Mouse (Mus musculus): Measurements from ENCODE around the gene Slc17a4.

The Slc17a4 gene

DNA sequence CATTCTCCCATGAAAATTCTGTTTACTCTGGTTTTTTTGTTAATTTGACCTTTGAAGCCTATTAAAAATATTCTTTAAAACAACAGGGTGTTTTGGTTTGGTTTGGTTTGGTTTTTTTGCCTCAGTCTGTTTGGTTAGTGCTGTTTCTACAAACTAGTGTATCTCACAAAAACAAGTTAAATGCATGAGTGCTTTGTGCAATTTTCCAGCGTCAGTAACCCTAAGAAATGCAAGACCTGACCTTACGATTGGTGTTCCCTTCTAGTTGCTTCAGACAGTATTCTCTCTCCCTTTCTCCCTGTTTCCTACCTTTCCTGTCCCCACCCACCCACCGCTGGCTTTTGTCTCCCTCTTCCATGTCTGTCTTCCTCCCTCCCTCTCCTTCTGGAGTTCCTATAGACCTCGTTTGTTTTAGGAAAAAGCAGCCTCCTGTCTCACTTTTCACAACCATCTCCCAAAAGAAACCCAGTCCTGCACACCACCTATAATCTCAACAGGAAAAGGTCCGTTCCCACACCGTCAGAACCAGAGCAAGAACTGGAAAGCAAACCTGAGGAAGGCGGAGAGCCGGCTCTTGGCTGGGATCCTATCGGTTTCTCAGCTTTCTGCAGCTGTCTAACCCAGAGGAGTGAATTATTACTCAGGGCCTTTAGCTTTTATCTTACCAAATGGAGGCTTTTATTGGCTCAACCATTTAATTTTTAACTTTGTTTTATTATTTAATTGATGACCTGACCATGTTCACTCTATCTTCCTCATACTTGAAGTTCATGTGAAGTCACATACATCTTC lies at the start of gene Slc17a4:
Gene Slc17a4 (minus strand): TSS at position 634 of the 792 bp plus-strand sequence.
- DNase-seq, result no peak

DNA sequence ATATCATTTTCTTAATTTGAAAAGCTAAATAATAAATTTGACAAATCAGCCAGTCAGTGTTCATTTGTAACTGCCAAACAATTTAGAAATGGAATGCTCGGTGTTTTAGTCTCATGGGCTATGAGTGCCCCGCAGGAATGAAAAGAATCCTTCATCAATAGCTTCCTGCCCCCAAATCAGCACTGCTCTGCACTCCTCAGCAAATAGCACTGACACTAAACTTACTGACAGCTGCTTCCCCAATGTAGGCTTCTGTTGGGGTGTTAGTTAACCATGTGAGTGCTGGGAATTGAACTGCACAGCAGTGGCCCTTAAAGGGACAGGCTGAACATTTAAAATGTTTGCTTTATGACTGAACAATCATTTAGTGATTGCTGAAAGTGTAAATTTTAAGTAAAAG lies 45.0 kb upstream of the Slc17a4 start:
- no peak for DNase-seq

DNA sequence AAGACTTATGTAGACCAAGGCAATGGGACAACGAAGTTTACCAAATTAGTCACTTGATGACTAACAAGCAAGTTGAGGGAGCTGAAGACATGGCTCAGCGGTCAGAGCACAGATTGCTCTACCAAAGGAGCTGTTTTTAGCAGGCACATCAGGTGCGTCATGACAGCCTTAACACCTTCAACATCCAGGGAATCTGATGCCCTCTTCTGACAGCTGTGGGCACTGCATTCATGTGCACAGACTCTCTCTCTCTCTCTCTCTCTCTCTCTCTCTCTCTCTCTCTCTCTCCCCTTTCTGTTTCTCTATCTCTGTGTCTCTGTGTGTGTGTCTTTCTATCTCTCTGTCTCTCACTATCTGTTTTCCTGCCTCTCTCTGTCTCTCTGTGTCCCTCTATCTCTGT lies 36.1 kb upstream of the Slc17a4 start:
- DNase-seq, result peak; percentile 17 to 18

DNA sequence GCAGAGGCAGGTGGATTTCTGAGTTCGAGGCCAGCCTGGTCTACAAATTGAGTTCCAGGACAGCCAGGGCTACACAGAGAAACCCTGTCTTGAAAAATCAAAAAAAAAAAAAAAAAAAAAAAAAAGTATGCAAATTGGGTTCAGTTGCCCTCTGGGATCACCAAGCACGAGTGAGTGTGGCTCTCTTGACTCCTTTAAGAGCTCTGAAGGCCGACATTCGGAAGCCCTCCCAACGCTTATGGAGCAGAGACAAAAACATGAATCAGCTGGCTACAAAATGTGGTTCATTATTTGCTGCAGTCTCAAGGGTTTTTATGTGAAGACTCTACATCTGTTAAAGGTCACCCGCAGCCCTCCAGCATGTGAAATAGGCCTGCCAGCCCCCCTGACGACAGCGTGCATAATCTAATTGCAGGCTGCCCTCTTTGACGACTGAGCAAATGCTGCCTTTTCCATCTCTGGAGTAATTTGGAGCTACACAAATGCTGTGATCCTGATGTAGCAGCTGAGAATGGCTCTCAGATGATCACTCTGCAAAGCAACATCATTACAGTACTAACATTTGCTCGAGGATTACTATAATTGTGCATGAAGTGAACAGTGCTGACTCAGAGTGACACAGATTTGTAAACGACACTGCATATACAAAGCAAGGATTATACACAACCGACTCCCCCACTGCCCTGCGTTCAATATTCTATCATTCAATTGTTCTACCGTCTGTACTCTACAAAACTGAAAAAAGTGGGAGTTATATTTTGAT lies 34.9 kb upstream of the Slc17a4 start:
- DNase-seq, result no peak

DNA sequence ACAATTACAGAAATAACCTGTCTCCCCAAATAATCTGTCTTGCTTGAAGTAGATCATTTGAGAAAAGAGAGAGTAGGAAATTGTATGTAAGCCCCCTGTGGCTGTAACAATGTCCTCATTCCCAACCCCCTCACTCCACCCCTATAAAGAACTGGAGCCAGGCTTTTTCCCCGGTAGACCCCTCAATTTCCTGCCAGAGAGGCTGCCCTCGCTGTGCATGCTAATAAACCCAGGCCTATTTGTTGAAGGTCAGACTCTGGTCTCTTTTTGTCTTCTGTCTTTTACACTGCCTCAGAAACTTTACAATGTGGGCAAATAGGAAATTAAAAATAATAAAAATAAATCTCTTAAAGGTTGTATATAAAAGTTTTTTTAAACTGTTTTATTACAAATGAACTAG lies 31.4 kb upstream of the Slc17a4 start:
- DNase-seq, result no peak

DNA sequence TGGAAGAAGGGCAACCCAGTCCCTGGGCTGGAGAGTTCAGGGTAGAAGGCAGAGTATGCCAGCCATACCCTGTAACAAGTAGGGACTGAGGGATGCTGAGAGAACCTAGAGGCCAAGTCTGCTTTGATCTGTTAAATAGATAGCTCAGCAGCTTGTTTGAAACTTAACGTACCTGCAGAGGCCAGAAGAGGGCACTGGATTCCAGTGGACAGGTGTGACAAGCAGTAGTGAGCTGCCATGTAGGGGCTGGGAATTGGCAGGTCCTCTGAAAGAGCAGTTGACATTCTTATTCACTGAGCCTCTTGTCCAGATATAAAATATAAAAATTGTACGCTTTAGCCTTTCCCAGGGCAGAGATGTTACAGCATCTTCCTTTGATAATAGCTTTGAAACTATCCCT lies 28.1 kb upstream of the Slc17a4 start:
- no peak for DNase-seq

DNA sequence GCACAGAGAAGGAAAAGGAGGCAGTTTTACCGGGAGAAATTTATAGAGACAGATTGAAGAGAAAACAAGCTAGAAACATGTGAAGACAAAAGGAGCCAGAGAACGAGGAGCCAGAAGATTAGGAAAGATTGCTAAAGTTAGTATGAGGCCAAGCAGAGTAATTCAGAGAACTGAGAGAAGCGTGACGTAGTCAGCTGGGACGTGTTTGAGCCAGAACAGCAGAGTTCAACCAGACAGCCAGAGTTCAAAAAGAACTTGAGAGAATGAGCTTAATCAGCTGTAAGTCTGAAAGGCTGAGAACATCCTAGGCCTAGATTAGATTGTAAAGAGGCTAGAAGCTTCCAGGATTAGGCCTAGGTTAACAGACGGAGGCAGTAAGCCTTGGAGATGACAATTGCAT lies 25.5 kb upstream of the Slc17a4 start:
- DNase-seq, result no peak

DNA sequence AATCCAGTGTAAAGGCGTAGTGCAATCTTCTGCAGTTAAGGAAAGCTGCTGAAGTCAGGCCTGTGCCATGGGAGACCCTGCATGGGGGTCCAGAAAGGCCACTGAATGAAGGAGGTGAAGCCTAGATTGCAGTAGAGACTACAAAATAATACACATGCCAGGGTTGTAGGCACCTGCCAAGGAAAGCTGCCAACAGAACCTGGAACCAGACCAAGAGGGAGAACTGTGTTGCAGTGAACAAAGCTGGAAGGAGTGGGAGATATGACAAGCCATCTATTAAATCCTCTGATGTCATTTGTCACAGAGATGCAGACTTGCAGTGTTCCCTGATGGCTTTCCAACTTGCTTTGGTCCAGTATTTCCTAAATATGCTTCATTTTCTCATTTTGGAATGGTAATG lies 23.9 kb upstream of the Slc17a4 start:
- DNase-seq, result no peak

DNA sequence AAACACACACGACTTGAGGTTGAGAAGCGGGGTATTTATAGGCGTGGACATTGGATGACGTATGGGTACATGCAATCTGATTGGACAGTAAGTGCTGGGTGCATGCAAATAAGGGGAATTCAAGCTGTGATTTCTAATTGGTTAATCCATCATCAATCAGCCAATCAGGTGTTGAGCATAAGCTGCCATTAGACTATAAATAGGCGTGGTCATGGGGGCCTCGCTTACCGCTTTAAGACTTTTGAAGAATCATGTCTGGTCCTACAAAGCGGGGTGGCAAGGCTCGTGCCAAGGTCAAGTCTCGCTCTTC lies 19.4 kb upstream of the Slc17a4 start, which contains the start of gene Hist1h2aa:
Gene Hist1h2aa (plus strand): TSS at position 252 of the 310 bp plus-strand sequence.
- DNase-seq, result no peak

DNA sequence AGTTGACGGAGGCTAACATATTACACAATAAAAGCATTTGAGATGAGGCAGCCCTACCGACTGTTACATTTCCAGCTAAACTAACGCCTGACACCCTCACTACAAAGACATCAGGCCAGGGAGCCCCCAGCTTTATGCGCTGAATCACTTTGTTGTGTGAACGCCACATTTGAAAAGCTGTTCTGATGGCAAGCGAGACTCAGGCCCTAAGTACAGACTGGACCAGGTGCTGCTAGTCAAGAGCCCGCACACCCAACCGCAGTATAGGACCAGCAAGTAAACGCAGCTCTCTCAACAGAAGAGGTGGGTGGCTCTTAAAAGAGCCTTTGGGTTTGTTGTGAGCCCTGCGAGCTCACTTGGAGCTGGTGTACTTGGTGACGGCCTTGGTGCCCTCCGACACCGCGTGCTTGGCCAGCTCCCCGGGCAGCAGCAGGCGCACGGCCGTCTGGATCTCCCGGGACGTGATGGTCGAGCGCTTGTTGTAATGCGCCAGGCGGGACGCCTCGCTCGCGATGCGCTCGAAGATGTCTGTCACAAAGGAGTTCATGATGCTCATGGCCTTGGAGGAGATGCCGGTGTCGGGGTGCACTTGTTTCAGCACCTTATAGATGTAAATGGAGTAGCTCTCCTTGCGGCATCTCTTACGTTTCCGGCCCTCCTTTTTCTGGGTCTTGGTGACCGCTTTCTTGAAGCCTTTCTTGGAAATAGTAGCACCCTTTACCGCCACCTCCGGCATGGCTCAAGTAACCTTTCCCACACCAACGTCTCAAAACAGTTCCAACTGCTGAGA lies 18.8 kb upstream of the Slc17a4 start, which contains the start of gene Hist1h2ba:
Gene Hist1h2ba (minus strand): TSS at position 736 of the 790 bp plus-strand sequence.
- no peak for DNase-seq

DNA sequence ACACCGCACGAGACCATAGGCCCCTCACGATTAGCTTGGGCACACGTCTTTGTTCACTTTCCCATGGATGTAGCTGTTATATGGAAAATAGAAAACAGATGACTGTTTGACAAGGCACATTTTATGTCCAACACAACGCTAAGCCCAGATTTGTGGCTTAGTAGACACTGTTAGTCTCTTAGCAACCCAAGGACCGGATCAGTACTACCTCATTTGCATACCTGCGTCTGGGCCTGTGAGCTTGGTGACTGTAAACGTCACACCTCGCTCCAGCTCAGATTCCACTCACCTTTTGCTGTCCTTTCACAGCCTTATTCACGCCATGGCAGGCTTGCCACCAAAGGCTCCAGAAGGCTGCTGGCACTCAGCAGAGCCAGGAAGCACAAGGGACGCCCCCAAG lies 16.1 kb upstream of the Slc17a4 start:
- DNase-seq, result no peak

DNA sequence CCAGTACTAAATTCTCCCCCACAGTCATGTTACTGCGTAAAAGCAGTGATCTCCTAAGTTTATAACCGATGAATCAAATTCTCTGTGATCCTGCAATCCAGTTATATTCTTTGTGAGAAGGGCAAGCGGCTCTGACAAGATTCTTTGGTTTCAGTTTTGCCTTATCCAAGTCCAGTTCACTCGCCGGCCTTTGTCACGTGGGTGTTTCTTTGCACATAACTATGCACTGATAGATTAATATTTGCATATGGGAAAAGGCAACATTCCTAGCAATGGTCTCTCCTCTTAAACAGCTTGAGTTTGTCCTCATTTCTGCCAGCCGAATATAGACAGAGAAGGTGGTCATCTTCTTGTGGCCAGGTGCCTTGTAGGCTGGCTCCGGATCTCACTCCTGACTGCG lies 15.7 kb upstream of the Slc17a4 start:
- DNase-seq, result no peak

DNA sequence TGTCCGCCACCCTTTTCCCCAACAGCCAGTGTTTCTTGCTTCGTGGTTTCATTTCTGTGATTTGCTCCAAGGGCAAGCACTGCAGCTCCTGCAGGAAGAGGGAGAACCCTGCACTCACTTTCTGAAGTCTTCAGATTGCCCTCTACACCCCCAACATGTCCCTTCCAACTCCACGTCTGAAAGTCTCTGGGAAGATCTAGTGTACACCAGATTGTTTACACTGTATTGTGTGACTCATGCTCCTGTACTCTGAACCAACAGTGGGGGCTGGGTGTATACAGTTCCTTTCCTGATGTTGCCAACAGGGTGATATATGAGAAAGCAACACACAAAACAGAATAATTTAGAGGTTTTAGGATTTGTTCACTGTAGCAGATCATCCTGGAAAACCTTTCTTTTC lies 13.8 kb upstream of the Slc17a4 start:
- DNase-seq, result no peak

DNA sequence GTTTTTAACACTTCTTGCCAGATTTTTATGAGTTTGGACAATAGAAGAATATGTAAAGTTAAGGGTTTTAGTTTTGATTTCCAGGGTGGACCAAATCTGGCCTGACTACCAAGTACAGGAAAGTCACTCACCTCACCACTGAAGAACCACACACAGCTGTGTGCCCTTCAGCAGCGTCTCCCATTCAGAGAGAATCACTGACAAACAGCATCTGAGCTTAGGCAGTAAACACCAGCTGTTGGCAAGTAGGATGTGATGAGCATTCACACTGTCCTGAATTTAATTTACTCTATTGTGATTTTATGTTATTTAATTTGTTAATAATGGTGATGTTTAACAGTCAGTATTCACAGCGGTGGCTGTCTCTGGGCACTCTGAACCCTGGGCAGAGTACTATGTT lies 11.0 kb upstream of the Slc17a4 start:
- DNase-seq, result no peak

DNA sequence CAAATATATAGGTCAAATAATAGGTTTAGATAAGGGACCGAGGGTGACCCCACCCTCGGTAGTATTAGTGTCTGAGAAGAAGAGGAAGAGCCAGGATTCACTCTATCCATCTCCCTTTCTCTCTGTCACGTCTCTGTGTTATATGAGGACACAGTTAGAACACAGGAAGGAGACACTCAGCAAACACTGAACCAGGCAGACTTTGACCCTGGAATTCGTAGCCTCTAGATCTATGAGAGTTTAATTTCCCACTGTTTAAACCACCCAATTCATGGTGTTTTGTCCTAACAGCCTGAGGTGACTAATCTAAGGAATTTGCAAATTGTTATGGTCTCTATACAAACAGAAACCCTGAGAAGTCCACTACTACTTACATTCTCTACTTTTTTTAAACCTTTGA lies 2.9 kb upstream of the Slc17a4 start:
- no peak for DNase-seq

DNA sequence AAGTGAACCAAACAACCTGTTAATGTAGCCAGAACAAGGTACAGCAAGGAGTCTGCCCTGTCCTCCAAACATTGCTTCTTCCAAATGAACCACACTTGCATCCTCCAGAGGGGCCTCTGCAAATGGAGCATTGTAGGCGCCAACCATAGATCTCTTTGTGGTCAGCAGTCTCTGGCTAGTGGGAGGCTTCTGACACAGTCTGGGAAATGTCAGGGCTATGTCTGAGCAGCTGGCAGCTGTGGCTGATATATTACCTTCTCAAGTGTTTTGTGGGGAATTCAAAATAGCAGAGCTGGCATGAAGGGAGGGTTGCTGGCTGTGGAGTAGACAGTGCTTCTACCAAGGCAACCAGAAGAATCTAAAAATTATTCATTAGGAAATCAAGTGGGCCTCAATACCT lies 1.3 kb upstream of the Slc17a4 start:
- no peak for DNase-seq

DNA sequence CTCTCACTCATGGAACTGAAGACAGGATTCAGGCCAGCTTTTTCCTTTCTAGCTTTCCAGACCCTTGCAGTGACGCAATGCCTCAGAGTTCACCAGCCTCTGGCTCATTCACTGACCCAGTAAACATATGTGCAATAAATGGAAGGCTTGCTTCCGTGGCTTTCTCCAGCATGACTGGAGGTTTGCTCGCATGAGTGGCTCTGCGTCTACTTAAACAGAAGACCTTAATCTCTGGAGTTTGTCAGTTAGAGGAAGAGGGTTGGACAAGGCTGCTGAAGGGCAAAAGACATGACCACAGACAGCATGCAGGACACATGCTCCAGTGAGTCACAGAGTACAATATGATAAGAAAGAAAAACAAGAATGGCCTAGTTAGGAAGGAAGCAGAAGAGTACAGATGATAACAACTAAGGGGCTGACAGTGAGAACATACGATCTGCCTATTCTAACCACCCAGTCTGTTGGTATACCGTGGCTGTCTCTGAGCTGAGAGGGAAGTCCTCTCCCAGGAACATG lies 960 bp downstream of the Slc17a4 start:
- DNase-seq, result no peak

DNA sequence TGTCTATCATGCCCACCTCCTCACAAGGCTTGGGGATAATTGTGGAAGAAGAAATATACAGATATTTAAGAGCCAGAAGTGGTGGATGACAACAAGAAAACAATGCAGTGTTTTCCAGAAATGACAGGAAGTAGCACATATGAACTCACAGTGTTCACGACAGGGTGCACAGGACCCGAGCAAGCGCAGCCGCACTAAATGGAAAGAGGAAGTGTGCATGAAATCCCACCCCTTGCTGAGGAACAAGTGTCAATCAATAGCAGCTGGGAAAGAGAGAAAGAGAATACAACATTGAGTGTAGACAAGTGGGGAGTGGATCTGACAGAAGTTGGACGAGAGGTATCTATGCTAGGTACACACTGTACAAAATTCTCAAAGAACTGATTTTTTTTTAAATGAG lies 3.5 kb downstream of the Slc17a4 start:
- DNase-seq, result no peak

DNA sequence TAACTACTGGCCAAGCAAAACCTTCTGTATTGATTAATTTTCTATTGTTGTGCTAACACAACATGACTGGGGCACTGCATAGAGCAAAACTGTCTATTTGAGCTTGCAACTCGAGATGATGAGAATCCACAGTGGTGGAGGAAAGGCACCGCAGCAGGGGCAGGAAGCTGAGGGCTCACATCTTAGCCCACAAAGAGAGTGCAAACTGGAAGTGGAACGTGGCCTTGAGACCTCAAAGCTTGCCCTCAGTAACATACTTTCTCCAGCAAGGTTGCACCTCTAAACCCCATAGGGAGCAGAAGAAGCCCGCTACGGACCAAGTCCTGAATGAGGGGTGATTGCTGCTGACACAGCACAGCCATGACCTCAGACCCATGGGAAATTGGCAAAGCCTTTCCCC lies 4.7 kb downstream of the Slc17a4 start:
- peak in 1 of 2 experiments; percentile 10 for DNase-seq

DNA sequence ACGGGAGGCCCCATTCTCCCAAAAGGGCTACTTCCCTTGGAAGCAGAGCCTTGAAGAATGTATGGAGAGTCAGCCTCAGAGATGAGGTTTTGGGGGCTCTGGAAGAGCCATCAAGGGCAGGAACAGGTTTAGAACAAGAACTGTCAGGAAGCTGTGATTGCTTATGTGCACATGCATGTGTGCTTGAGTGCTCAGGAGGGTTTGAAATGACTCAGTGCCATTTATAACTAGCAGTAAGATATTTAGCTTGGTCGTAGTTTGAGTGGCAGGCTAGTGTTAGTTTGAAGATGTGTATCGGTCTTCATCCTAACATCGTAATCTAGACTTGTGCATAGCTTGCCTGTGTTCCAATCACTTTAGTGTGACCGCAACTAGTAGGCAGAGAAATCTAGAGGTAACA lies 7.9 kb downstream of the Slc17a4 start:
- no peak for DNase-seq

DNA sequence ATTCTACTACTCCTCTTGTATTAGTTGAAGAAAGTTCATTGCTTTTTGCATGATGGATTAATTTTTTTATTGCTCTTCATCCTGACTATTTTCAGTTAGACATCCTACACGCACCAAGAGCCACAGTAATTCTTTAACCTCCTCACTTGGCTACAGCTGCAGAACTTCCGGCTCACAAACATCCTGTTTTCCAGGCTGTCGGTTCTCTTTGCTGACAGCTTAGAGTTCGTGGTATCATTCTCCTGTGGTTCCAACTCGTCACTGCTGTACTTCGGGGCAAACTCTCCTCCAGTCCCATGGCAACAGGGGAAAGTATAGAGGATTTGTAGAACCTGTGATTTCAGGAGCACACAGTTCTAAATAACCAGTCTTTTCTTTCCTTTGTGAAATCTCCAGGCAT lies 16.6 kb downstream of the Slc17a4 start:
- peak in 1 of 2 experiments; percentile 12 for DNase-seq

DNA sequence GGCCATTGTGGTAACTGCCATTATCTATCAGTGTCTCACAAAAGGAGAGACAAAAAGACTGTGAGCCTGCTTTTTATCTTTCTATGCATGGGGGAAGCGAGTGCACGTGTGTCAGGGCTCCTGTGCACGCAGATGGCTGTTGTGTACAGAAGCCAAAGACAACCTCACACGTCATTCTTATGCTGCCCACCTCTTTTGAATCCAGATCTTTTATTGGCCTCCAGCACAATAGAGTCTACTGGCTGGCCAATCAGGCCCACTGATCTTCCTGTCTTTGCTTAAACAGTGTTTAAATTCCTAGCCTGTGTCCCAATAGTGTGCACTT lies 21.6 kb downstream of the Slc17a4 start:
- DNase-seq, result no peak

DNA sequence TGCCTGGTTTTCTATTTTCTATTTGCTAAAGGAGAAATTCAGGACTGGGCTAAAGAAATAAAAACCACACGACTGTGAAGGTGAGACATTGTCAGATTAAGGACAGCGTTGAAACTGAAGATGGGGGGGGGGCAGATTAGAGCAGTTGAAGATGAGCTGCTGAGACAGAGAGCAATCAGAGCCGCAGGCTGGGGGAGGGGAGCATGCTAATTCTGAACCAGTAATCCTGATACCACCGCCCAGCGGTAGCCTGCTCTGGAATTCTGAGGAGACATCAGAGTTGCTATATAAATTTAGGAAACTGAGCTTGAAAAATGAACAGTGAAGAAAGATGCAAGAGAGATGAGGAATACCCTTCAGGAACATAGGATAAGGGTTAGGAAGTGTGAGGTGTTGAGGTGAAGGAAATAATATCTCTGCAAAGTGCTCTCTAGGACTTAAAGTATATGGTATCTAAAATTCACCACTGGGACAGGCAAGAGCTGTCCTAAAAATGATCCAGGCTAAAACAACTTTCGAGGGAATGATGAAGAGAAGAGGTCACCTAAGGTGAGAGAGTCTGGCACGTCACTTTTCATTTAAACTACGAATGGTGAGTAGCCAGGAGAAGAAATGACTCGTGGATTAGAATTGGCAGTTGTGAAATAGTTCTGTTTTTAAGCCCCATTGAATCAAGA lies 22.1 kb downstream of the Slc17a4 start:
- no peak for DNase-seq
